Mouse (Mus musculus): ENCODE measurements at regions not wholly inside any gene's neighbourhood (a gene's known extent, or its start where the extent isn't known, plus 50 kb on each side); places are given as distances from the start of the nearest gene placed in this dataset.

GRCm38 (mm10) chr8:127894284-127894683, 464.1 kb upstream of the Nrp1 start:
- TF ChIP-seq POLR2A (IDR thresholded peaks at IDR 0.05; ENCODE audit: extremely low read depth, insufficient read depth, low read length) (no peak), CTCF (IDR thresholded peaks at IDR 0.05; ENCODE audit: extremely low read depth, insufficient read depth, low read length) (no peak)

Measured in cortical plate, adult 2 months (tissue).